Mouse (Mus musculus): ENCODE measurements around the gene Dtx2.

GRCm38 (mm10) chr5:135974365-135974764 lies 20.2 kb upstream of the Dtx2 start, which contains the start of gene Ssc4d:
- TF ChIP-seq EP300 (IDR thresholded peaks at IDR 0.05; ENCODE audit: low read depth in 1 of 2, low read length in 2 of 2) (no peak), TAL1 (IDR thresholded peaks at IDR 0.05; ENCODE audit: low read length) (no peak), MAX (IDR thresholded peaks at IDR 0.05; ENCODE audit: low read length) (no peak), ZNF384 (IDR thresholded peaks at IDR 0.05; ENCODE audit: low read depth, low read length) (no peak), CTCF (IDR thresholded peaks at IDR 0.05 in 2 of 3, conservative IDR thresholded peaks at IDR 0.05 in 1 of 3; ENCODE audit: control insufficient read depth in 1 of 3, insufficient read depth in 1 of 3, low read depth in 2 of 3, low read length in 3 of 3, poor library complexity in 1 of 3, severe bottlenecking in 1 of 3) (no peak), GATA1 (IDR thresholded peaks at IDR 0.05; ENCODE audit: low read depth, low read length) (no peak), ZMIZ1 (IDR thresholded peaks at IDR 0.05; ENCODE audit: low read depth, low read length) (no peak), ZKSCAN1 (IDR thresholded peaks at IDR 0.05; ENCODE audit: low read depth, low read length) (no peak), USF1 (IDR thresholded peaks at IDR 0.05; ENCODE audit: low read depth, low read length) (no peak), RCOR1 (IDR thresholded peaks at IDR 0.05; ENCODE audit: low read depth, low read length) (no peak), NRF1 (IDR thresholded peaks at IDR 0.05; ENCODE audit: insufficient read depth, low read depth, low read length, poor library complexity, severe bottlenecking) (no peak), SIN3A (IDR thresholded peaks at IDR 0.05; ENCODE audit: low read length) (no peak), MEF2A (IDR thresholded peaks at IDR 0.05; ENCODE audit: extremely low read depth, insufficient replicate concordance, low read depth, low read length, poor library complexity, severe bottlenecking) (no peak), POLR2A (IDR thresholded peaks at IDR 0.05; ENCODE audit: control insufficient read depth in 1 of 2, insufficient read depth in 1 of 2, low read depth in 1 of 2, low read length in 2 of 2, poor library complexity in 1 of 2) (no peak)

All from MEL (cell line).